Mouse (Mus musculus): ENCODE data around the gene Ccdc141. TPM values are rescaled to one million over a fixed set of nuclear protein-coding genes. Genes with fewer than 3 reads are reported as not detected.

Gene Ccdc141
- polyA plus RNA-seq, 1 experiment from 2014 or later = 7.3 TPM

DNA sequence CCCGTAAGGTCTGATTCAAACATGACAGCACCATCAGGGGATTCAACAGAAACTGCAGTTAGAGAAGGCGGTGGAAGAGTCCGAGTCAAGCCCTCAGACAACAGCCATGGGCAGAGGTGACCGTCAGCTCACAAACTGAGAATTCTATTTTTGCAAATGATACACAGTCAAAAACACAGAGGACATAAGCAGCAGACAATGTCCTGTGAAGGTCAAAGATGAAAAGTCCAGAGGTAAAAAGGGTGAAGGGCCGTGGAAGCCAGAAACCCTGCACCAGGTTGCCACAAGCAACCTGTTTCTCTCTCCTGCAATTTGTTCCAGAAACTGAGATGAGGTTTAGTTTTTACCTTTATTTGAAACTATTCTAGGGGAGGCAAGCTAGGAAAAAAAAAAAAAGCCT is 57.4 kb downstream of the Ccdc141 start:
- no peak overlapping the region for H3K4me3 ChIP-seq
- no peaks in the 10 kb centered on the region for H3K27me3 ChIP-seq
- H3K4me2 ChIP-seq = no peak overlapping the region
- H3K9ac ChIP-seq = no peak overlapping the region
- H3K27ac ChIP-seq = no peak overlapping the region
- no peak for ATAC-seq (ENCODE audit: low FRiP score)
- WGBS = 96% methylated on average over 5 of the region's 5 CpGs
- H3K9me3 ChIP-seq = no peaks in the 10 kb centered on the region
- H3K36me3 ChIP-seq = no peaks in the 10 kb centered on the region
- H3K4me1 ChIP-seq (replicated peaks) = peaks cover 4% of the 10 kb centered on the region; the same call in 1 of the 2 replicates

DNA sequence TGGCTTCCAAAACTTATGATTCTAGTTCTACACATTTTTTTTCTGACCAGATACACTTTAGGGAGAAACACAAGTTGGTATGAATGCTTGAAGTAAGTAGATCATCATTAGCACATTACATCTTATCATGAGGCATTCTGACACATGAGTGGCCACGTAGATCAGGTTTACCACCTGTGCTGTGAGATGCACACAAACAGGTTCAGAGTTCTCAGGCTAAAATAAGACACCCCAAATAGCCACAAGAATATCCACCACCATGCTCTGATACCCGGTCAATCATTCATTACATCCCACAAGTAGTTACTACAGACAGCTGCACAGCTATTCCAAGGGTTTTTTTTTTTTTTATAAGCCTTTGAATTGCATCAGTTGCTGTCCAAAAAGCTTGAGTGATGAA is 59.3 kb downstream of the Ccdc141 start:
- H3K27ac ChIP-seq = no peak overlapping the region
- H3K4me3 ChIP-seq = no peak overlapping the region
- H3K9ac ChIP-seq = no peak overlapping the region
- no peaks in the 10 kb centered on the region for H3K9me3 ChIP-seq
- H3K27me3 ChIP-seq = no peaks in the 10 kb centered on the region
- H3K4me1 ChIP-seq (replicated peaks) = no peaks in the 10 kb centered on the region
- H3K36me3 ChIP-seq = no peaks in the 10 kb centered on the region
- ATAC-seq (ENCODE audit: low FRiP score) = no peak
- H3K4me2 ChIP-seq = no peak overlapping the region
- WGBS = 92% methylated on average over 2 of the region's 2 CpGs

DNA sequence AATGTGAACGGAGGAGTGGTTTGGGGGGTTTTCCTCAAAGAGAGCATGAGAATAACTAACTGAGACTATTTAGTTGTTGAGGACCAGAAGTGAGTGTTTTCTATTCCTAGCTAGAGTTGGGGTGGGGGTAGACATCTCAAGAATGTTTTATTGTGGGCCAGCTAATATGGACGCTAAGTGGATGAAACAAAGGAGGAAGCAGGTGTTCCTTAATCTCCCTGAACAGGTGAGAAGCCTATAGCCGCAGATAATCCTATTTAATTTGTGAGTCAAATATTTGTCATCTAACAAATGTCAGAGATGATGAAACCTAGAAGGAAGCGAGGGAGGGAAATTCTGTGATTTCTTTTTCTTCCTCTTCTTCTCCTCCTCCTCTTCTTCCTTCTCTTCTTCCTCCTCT is 60.1 kb downstream of the Ccdc141 start:
- no peak overlapping the region for H3K9ac ChIP-seq
- no peak overlapping the region for H3K4me2 ChIP-seq
- no peak overlapping the region for H3K4me3 ChIP-seq
- H3K36me3 ChIP-seq = no peaks in the 10 kb centered on the region
- H3K27ac ChIP-seq = no peak overlapping the region
- ATAC-seq (ENCODE audit: low FRiP score) = no peak
- H3K27me3 ChIP-seq = no peaks in the 10 kb centered on the region
- no peaks in the 10 kb centered on the region for H3K4me1 ChIP-seq (replicated peaks)
- WGBS = 89% methylated on average over 4 of the region's 4 CpGs
- no peaks in the 10 kb centered on the region for H3K9me3 ChIP-seq

GRCm38 (mm10) chr2:77109506-77110123 is 60.8 kb downstream of the Ccdc141 start:
- Histone ChIP-seq H3K27ac (no peak overlapping the region), H3K27me3 (no peaks in the 10 kb centered on the region), H3K9me3 (no peaks in the 10 kb centered on the region), H3K4me1 (replicated peaks) (no peaks in the 10 kb centered on the region), H3K4me3 (no peak overlapping the region), H3K4me2 (no peak overlapping the region), H3K36me3 (no peaks in the 10 kb centered on the region), H3K9ac (no peak overlapping the region)
- no peak for ATAC-seq (ENCODE audit: low FRiP score)
- 87% methylated on average over 8 of the region's 8 CpGs for WGBS

DNA sequence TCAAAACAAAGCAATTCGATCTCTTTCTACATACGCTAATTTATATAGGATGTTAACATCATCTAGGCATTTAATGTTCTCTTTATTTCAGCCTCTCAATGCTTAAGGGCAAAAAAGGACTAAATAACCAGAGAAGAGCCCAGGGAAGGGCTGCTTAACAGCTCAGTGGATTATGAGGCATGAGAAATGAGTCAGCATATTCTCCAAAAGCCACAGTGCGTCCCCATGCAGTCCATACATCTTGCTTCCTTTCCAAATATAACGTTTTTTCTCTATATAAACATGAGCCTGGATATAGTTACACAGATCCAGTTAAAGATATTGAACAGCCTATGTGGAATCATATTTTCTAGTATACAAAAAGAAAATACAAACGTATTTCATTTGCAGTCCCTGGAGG is 61.9 kb downstream of the Ccdc141 start:
- H3K4me2 ChIP-seq = no peak overlapping the region
- H3K27me3 ChIP-seq = no peaks in the 10 kb centered on the region
- no peaks in the 10 kb centered on the region for H3K4me1 ChIP-seq (replicated peaks)
- no peak overlapping the region for H3K9ac ChIP-seq
- no peak overlapping the region for H3K4me3 ChIP-seq
- no peak overlapping the region for H3K27ac ChIP-seq
- no peaks in the 10 kb centered on the region for H3K36me3 ChIP-seq
- 73% methylated on average over 5 of the region's 5 CpGs for WGBS
- ATAC-seq (ENCODE audit: low FRiP score) = no peak
- H3K9me3 ChIP-seq = no peaks in the 10 kb centered on the region

- Histone ChIP-seq H3K9ac (no peak overlapping the region), H3K4me3 (no peak overlapping the region), H3K27me3 (no peaks in the 10 kb centered on the region), H3K9me3 (no peaks in the 10 kb centered on the region), H3K4me2 (no peak overlapping the region), H3K27ac (no peak overlapping the region), H3K4me1 (replicated peaks) (no peaks in the 10 kb centered on the region), H3K36me3 (no peaks in the 10 kb centered on the region)
- ATAC-seq (ENCODE audit: low FRiP score) = no peak
- 90% methylated on average over 3 of the region's 3 CpGs for WGBS
Observed at GRCm38 (mm10) chr2:77106150-77106549, 64.3 kb downstream of the Ccdc141 start.

DNA sequence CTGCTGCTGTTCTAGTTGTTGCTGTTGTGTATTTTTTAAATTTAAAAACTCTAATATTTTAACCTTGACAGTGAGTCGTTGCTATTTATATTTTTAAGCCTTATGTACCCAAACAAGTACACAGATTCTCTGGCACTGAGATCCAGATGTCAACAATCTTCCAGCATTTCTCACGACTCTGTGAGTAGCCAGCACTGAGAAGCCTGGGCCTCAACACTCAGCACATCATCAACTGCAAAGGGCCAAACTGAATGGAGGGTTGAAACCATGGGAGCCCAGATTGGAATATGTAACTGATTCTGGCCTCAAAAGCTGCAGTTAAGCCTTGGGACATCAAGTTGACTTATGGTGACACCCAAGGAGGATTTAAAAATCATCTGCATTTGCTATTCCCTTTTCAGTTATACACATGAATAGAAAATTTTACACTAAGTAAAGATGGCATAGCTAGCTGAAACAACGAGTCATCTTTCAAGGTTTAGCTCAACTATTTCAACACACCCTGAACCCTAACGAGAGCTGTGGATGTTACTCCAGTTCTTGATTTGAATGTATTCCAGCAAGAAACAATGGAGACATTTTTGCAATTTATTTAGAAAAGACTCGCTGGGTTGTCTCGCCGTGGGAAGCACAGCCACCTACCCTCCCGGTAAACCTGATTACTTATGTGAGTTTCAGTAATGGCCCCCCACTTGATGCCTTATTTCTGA is 65.3 kb downstream of the Ccdc141 start:
- no peaks in the 10 kb centered on the region for H3K36me3 ChIP-seq
- H3K27ac ChIP-seq = no peak overlapping the region
- H3K4me3 ChIP-seq = no peak overlapping the region
- H3K9me3 ChIP-seq = no peaks in the 10 kb centered on the region
- H3K4me1 ChIP-seq (replicated peaks) = no peaks in the 10 kb centered on the region
- WGBS = 87% methylated on average over 8 of the region's 8 CpGs
- no peak for ATAC-seq (ENCODE audit: low FRiP score)
- H3K27me3 ChIP-seq = no peaks in the 10 kb centered on the region
- H3K9ac ChIP-seq = no peak overlapping the region
- no peak overlapping the region for H3K4me2 ChIP-seq

DNA sequence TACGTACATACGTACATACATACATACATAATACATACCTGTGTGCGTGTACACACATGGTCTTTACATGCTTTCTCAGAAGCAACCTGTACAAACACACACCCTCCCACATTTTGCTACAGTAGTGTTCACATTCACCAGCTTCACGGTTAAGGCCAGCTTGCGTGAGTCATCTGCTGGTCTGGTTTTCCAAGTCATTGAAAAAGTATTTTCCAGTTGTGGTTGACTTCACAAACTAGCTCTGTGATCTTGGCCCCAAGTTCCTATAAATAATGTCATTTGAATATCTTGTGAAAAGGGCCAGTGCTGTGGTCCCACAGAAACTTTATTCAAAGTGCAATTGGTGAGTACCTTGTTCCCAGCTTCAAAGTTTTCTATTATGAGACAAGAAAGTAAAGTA is 67.9 kb downstream of the Ccdc141 start:
- no peaks in the 10 kb centered on the region for H3K4me1 ChIP-seq (replicated peaks)
- no peaks in the 10 kb centered on the region for H3K27me3 ChIP-seq
- ATAC-seq (ENCODE audit: low FRiP score) = no peak
- no peak overlapping the region for H3K27ac ChIP-seq
- H3K9ac ChIP-seq = no peak overlapping the region
- no peak overlapping the region for H3K4me2 ChIP-seq
- no peaks in the 10 kb centered on the region for H3K36me3 ChIP-seq
- WGBS = 94% methylated on average over 5 of the region's 5 CpGs
- H3K9me3 ChIP-seq = no peaks in the 10 kb centered on the region
- H3K4me3 ChIP-seq = no peak overlapping the region

DNA sequence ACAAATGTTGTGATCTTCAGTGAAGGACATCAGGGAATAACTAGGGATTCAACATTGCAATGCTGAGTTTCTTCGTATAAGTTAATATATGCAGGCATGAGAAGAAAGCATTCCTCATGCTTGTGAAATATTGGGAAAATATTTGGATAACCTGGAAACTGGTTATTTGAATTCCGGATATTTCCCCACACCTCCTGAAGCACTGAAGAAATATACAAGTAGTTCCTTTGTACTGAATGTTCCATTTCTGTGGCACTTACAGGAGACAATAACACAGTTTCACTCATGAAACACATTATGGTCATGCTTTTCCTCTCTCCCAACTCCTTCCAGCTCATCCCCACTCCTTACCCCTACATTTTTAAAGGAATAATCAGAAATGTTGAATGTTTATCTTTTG is 70.6 kb downstream of the Ccdc141 start:
- Histone ChIP-seq H3K9me3 (no peaks in the 10 kb centered on the region), H3K27ac (no peak overlapping the region), H3K4me1 (replicated peaks) (no peaks in the 10 kb centered on the region), H3K27me3 (no peaks in the 10 kb centered on the region), H3K4me2 (no peak overlapping the region), H3K9ac (no peak overlapping the region), H3K36me3 (no peaks in the 10 kb centered on the region), H3K4me3 (no peak overlapping the region)
- 88% methylated on average over 2 of the region's 2 CpGs for WGBS
- no peak for ATAC-seq (ENCODE audit: low FRiP score)

DNA sequence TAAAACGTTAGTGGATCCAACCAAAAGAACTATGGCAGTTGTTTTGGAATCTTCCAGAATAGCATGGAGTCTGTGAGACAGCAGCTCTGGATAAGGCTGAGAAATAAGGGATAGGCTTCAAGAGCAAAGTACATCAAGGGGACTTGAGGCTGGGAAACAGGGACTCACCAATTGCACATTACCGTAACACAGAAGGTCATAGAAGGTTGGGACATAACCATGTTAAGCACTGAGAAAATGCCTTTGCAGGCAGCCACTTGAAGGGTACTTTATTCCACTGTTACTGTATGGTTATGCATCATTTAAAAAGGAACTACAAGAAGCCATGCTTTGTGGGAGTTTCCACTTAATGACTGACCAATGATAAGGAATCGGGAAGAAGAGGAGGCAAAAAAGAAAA is 71.7 kb downstream of the Ccdc141 start:
- no peak overlapping the region for H3K4me2 ChIP-seq
- H3K36me3 ChIP-seq = no peaks in the 10 kb centered on the region
- no peak overlapping the region for H3K27ac ChIP-seq
- 96% methylated on average over 3 of the region's 3 CpGs for WGBS
- H3K9me3 ChIP-seq = no peaks in the 10 kb centered on the region
- no peak overlapping the region for H3K4me3 ChIP-seq
- no peaks in the 10 kb centered on the region for H3K4me1 ChIP-seq (replicated peaks)
- no peaks in the 10 kb centered on the region for H3K27me3 ChIP-seq
- no peak overlapping the region for H3K9ac ChIP-seq
- ATAC-seq (ENCODE audit: low FRiP score) = no peak

GRCm38 (mm10) chr2:77091749-77092148 is 78.7 kb downstream of the Ccdc141 start:
- ATAC-seq (ENCODE audit: low FRiP score) = no peak

DNA sequence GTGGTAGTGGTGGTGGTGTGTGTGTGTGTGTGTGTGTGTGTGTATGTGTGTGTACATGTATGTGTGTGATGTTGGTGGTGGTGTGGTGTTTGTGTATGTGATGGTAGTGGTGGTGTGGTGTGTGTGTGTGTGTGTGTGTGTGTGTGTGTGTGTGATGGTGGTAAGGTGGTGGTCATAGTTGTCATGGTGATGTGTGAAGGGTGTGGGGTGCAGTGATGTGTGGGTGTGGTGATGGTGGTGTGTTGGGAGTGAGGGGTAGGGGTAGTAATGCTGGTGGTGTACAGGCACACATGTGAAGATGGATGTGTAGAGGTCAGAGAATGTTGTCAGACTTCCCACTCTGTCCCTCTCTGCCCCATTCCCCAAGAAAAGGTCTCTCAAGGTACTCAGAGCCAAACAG is 85.1 kb downstream of the Ccdc141 start:
- Histone ChIP-seq H3K27me3 (no peaks in the 10 kb centered on the region), H3K4me3 (no peak overlapping the region), H3K36me3 (no peaks in the 10 kb centered on the region), H3K4me2 (no peak overlapping the region), H3K27ac (no peak overlapping the region), H3K4me1 (replicated peaks) (peaks cover 3% of the 10 kb centered on the region; the same call in 1 of the 2 replicates), H3K9ac (no peak overlapping the region), H3K9me3 (no peaks in the 10 kb centered on the region)
- no peak for ATAC-seq (ENCODE audit: low FRiP score)

More at GRCm38 (mm10) chr2:77091749-77092148, 78.7 kb downstream of the Ccdc141 start:
- Histone ChIP-seq H3K27ac (no peak overlapping the region), H3K27me3 (no peaks in the 10 kb centered on the region), H3K9ac (no peak overlapping the region), H3K4me1 (replicated peaks) (no peaks in the 10 kb centered on the region), H3K4me2 (no peak overlapping the region), H3K4me3 (no peak overlapping the region), H3K9me3 (no peaks in the 10 kb centered on the region), H3K36me3 (no peaks in the 10 kb centered on the region)
- 89% methylated on average over 4 of the region's 4 CpGs for WGBS

DNA sequence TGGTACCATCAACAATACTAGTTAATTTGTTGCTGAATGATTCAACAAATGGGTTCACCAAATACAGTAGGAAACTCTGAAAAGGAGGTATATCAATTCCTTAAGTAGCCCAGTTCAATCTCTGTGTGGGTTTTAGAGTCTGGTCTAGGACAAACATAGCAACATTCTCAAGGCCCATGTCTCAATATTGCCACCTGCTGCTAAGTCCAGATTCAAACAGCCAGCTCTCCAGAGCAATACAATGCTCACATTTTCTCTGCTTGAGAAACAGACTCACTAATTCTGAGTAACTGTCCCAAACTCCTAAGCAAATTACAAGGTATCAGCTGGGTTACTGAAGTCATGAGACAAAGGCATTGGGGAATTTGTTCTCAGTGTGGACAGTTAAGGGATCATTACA is 85.8 kb downstream of the Ccdc141 start:
- Histone ChIP-seq H3K9me3 (no peaks in the 10 kb centered on the region), H3K27ac (no peak overlapping the region)
- no peak for ATAC-seq (ENCODE audit: low FRiP score)

More for the DNA sequence above, 85.8 kb downstream of the Ccdc141 start:
- Histone ChIP-seq H3K4me3 (no peak overlapping the region), H3K36me3 (no peaks in the 10 kb centered on the region), H3K4me2 (no peak overlapping the region), H3K27me3 (no peaks in the 10 kb centered on the region), H3K4me1 (replicated peaks) (peaks cover 3% of the 10 kb centered on the region; the same call in 1 of the 2 replicates), H3K9ac (no peak overlapping the region)

Data from hindbrain, embryonic 13.5 days (tissue).